Mouse (Mus musculus) colon, adult 2 months (tissue): ENCODE results near the gene Zbtb32. TPM values are rescaled to one million over a fixed set of nuclear protein-coding genes. Genes with fewer than 3 reads are reported as not detected.

ENCODE experiments used
- polyA plus RNA-seq: library from polyadenylated mRNA; depleted of rRNA; stranded (reverse); fragments of >200 nt; gene quantifications from 2 replicates; pipeline ENCODE4 v1.2.3, GENCODE M21; 2012; rRNA removed

The Zbtb32 gene
- 5.3 and 6.6 TPM in 2 replicates for polyA plus RNA-seq

DNA sequence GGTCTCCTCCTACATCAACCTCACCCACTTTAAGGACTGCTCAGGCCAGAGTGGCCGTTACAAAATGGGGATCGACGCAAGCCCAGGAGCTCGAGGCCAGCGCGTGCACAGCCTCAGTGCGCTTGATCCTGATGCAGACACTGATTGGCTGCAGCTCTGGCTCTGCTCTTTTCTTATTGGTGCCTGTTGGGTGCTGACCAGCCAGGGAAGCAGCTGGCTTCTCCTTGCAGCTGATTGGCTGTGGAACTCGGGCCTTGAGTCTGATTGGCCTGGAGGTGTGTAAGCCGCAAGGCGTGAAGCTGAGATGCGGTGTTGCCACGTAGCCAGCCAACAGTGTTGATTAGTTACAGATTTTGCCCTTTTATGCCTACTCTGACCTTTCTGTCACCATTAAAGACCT, at the start of gene Zbtb32:
Gene Zbtb32, minus strand, starts transcription at position 124 of the 400 bp plus-strand sequence.

DNA sequence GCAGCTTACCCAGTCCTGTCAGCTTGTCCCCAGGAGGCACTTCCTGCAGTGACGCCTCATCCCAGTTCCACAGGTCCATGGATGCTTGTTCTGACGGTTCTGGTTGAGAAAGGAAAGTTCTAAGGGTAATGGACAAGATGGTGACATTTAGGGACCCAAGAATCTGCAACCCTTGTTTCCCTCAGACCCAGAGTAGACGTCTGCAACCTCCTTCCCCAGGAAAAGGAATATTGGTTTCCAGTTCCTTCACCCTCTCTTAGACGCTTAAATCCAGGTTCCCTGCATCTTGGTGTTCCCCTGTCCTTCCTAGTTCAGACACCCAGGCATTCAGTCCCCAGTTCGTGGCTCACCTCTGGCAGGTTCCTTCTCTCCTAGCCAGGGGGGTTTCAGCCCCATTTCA, 37.0 kb upstream of the Zbtb32 start, which contains the start of gene Etv2:
Gene Etv2, minus strand, starts transcription at position 101 of the 400 bp plus-strand sequence.

DNA sequence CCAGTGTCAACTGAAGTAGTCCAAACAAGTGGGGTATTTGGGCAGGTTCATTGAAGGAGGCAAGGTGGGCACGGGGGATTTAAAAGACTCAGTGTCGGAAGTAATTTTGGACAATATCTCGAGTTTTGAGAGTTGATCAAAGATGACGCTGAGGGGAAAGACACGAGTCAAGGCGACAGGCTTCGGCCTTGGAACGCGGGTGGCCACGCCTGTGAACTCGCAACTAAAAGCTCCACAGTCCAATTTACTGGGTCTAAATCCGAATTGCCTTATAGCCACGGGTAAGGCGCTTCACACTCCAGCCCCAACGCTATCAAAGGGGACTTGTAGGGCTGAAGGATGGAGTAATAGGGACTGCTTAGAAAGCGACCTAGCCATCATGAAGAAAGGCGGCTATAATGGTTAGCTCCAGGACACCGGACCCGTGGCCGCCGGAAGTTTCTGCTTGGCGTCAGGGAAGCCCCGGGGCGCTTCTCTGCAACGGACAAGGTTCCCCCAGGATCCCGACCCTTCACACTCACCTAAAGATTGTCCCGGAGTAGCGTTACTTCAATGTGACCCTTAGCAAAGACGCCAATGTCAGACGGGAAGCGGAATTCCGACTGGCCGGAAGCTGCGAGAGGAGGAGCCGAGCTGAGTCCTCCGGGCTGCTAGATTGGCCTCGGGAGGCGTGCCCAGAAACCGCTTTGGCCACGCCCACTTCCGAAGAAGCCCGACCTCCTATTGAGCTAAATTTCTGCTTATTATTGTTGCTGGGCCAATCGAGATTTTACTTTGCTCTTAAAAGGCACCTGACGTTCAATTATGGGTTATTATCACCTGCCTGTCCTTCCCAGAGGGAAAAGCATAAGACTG, 27.0 kb upstream of the Zbtb32 start, which contains the start of gene Cox6b1:
Gene Cox6b1, minus strand, starts transcription at position 622 of the 855 bp plus-strand sequence.

DNA sequence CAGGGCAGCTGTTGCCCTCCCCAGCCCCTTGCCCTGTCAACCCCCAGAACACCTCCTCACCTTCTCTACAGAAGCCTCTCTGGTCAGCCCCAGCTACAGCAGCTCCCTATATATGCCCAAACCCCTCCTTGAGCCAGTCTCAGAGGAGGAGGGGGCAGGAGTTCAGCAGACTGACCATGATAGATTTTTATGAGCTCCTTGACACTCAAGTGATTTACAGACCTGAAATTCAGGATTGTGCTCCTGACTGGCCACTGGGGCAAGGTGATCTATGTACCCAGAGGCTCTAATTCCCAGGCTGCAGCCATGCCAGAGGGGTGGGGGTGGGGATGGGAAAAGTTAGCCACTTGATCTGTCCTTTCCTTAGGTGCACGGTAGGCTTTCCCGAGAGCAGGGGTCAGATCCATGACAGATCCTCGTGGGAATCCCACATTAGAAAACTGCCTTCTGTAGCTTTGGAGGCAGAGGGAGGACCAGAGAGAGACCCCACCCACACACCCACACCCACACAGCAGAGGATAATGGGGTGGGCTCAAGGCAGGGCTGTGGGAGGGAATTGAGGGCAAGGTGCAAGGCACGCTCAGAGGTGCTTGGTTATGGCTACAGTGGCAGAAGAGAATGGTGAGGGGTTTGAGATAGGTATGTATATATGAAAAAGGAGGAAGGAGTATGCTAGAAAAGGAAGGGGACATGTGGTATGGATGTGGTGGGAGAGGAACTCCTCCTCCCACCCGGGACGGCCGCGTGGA, 14.1 kb upstream of the Zbtb32 start, which contains the start of gene Upk1a:
Gene Upk1a, minus strand, starts transcription at position 194 of the 749 bp plus-strand sequence.

DNA sequence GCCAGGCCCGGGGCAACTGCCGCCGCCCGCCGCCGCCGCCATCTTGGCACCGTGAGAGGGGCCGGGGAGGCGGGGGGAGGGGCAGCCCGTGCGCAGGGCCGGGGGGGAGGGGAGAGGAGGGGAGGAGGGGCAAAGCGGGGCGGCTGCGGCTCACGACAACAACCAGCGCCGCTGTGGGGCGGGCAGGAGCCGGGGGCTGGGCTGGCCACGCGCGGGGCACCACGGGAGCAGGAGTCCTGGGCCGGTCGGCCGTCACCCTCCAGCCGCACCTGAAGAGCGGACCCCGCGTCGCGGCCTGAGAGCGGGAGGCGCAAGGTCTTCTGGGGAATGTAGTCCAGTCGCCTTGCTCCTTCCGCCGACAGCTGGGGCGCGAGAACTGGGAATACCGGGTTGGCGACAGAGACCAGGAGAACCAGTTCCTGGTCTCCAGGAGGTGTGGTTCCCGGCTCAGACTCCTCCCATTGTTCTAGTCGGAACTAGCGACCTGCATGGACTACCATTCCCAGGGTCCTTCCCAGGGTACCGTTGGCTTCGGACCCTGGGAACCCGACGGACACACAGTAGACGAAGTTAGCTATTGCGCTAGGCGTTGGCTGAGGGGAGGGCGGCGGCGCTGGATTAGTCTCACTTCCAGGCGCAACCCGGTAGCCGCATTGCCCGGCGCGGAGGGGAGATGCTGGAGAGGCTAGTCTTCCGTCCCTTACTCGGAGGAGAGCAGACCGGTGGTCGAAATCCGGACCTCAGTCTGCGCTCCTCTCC, 9.9 kb downstream of the Zbtb32 start, which contains the start of gene Kmt2b:
Gene Kmt2b, minus strand, starts transcription at position 51 of the 759 bp plus-strand sequence.

DNA sequence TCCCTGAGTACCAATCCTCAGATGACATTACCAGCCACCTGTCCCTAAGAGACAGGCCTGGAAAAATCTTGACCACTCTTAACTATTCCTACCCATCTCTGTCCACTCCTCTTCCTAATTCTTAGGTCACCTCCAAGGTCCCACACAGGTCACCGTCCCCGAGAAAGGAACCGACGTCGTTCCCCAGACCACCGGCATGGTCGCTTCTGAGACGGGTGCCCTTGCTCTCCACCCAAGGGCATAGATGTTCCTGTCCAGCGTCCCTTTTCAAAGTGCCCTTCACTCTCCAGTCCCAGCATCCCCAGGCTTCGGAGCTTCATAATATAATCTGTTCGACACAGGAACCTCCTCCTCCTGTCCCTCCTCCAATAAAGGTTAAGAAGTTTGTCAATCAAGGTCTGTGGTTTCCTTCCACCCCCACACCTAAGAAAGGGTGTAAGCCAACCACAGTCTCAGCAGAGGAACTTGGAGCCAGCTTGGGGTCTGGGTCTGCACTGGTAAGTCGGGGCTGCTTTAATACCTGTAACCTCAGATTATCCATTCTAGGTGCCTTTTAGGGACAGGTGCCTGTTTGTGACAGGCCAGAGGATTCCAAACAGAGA, 33.6 kb downstream of the Zbtb32 start, which contains the start of gene Igflr1:
Gene Igflr1, plus strand, starts transcription at position 458 of the 602 bp plus-strand sequence.

DNA sequence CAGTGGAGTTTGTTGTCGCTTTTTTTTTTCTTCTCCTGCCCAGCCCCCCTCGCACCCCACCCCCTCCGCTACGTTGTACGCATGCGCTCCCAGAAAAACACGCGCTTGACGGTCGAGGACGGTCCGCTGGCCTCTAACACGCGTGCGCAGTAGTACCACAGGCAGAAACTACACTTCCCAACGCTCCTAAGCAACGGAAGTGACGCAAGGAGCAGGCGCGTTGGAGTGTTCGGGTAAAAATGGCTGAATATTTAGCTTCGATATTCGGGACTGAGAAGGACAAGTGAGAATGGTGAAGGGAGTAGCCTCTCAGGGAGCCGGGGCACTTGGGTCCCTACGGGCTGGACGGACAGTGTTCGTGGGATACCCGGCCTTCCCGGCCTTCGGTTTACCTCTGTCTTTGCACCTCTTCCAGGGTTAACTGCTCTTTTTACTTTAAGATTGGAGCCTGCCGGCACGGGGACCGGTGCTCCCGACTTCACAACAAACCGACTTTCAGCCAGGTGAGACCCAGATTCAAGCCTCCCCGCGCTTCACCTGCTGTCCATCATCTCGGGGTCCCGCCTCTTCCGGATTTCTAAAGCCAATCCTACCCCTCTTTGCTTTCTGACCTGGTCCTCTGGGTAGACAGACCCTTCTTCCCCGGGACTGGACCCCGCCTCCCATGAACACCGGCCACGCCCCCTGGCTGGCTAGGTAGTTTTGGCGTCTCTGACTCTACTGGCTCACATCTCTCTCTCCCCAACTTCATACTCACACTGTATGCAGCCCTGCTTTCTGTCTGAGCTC, 35.4 kb downstream of the Zbtb32 start, which contains the start of the genes U2af1l4, Gm49396 and Psenen:
Gene U2af1l4, plus strand, starts transcription at position 185 of the 789 bp plus-strand sequence.
Gene Gm49396, plus strand, starts transcription at position 228 of the 789 bp plus-strand sequence.
Gene Psenen, minus strand, starts transcription at position 511 of the 789 bp plus-strand sequence.

DNA sequence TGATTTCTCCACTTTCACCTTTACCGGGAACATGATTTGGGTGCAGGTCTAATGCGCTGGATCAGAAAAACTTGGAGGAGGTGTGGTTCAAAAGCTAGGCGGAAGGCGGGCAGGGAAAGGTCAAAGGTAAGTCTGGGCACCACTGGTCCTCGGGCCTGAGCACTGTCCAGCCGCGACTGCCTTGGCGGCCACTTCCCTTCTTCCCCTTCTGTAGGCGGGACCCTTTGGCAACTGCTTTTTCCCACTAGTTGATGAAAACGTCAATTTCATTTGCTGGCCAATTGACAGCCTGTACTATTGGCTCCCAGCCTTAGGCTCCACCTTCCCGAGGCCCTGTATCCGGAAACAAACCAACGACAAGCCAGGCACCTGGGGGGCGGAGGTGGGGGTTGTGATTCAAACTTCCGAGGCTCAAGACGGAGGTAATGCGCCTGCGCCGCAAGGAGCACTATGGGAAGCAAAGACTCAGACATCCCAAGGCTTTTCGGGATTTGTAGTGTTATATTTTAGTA, 39.2 kb downstream of the Zbtb32 start, which contains the start of gene Lin37:
Gene Lin37, minus strand, starts transcription at position 396 of the 512 bp plus-strand sequence.

DNA sequence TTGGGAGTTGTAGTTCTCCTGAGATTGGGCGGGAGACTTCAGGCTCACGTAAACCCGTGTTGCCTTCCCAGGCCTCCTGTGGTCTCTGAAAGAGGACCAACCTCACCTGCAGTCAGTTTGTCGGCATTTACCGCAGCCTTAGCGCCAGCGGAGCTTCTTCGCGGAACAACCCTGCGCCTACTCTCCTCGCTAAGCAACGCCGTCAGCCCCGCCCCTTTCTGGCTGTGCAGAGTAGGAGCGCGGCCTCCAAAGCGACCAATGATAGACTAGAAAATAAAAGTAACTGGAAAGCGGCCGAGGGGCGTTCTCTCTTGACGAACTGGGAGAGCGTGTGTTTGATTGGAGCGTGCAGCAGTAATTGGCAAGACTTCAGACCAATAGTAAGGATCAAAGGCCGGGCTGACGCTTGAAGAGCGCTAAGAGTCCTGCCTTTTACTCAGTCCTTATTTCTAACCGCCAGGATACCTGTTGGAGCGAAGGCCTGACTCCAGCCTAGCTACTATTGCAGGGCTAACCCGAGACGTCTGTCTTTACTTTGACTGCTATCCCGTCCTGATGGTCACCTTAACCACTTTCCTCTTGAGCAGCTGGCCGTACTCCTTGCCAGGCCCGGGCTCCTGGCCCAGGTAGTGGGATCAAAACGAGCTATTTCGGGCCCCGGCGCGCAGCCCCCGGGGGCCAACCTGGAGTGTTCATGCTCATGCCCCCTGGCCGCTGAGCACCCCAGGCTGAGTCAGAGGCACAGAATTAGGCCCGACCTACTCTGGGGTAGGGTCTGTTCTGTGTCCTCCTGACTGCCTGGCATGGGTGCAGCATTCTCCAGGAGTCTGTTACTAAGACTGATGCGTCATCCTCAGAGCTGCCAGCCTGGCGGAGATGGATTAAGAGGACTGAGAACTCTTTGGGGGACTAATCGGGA, 46.3 kb downstream of the Zbtb32 start, which contains the start of the genes Hspb6 and Proser3:
Gene Hspb6, plus strand, starts transcription at position 77 of the 919 bp plus-strand sequence.
Gene Proser3, minus strand, starts transcription at position 198 of the 919 bp plus-strand sequence.

Other genes with a start within 250 kb of the Zbtb32 start
- 25.6 and 26.3 TPM in 2 replicates for gene Lrfn3, start 236.1 kb downstream of the Zbtb32 start, polyA plus RNA-seq
- gene Tyrobp, start 185.1 kb downstream of the Zbtb32 start, polyA plus RNA-seq, result 54.3 and 84.5 TPM in 2 replicates
- gene Hcst, start 179.1 kb downstream of the Zbtb32 start, polyA plus RNA-seq, result 12.2 and 17.0 TPM in 2 replicates
- 7.8 and 8.1 TPM in 2 replicates for gene Nfkbid, start 177.2 kb downstream of the Zbtb32 start, polyA plus RNA-seq
- gene Aplp1, start 153.4 kb downstream of the Zbtb32 start, polyA plus RNA-seq, result 49.6 and 52.2 TPM in 2 replicates
- 0.35 and 0.52 TPM in 2 replicates for gene Kirrel2, start 141.2 kb downstream of the Zbtb32 start, polyA plus RNA-seq
- 0.03 and 0.80 TPM in 2 replicates for gene Nphs1, start 140.6 kb downstream of the Zbtb32 start, polyA plus RNA-seq
- not detected in 2 replicates for gene Prodh2, start 105.3 kb downstream of the Zbtb32 start, polyA plus RNA-seq
- 17.3 and 18.3 TPM in 2 replicates for gene Arhgap33, start 63.8 kb downstream of the Zbtb32 start, polyA plus RNA-seq
- 80.2 and 99.4 TPM in 2 replicates for gene Hspb6, start 46.7 kb downstream of the Zbtb32 start, polyA plus RNA-seq
- gene Proser3, start 46.6 kb downstream of the Zbtb32 start, polyA plus RNA-seq, result 8.5 TPM in 2 replicates
- gene Lin37, start 39.1 kb downstream of the Zbtb32 start, polyA plus RNA-seq, result 32.0 and 32.4 TPM in 2 replicates
- gene U2af1l4, start 35.6 kb downstream of the Zbtb32 start, polyA plus RNA-seq, result 40.8 and 56.2 TPM in 2 replicates
- gene Gm49396, start 35.6 kb downstream of the Zbtb32 start, polyA plus RNA-seq, result 1.2 and 1.4 TPM in 2 replicates
- gene Psenen, start 35.3 kb downstream of the Zbtb32 start, polyA plus RNA-seq, result 109 and 156 TPM in 2 replicates
- 7.7 and 8.8 TPM in 2 replicates for gene Igflr1, start 33.5 kb downstream of the Zbtb32 start, polyA plus RNA-seq
- gene Kmt2b, start 10.2 kb downstream of the Zbtb32 start, polyA plus RNA-seq, result 46.0 and 47.1 TPM in 2 replicates
- 24.9 and 37.7 TPM in 2 replicates for gene Upk1a, start 13.9 kb upstream of the Zbtb32 start, polyA plus RNA-seq
- 423 and 473 TPM in 2 replicates for gene Cox6b1, start 27.2 kb upstream of the Zbtb32 start, polyA plus RNA-seq
- gene Etv2, start 36.9 kb upstream of the Zbtb32 start, polyA plus RNA-seq, result not detected in 2 replicates
- 82.7 and 93.1 TPM in 2 replicates for gene Rbm42, start 51.4 kb upstream of the Zbtb32 start, polyA plus RNA-seq
- 7.2 and 8.7 TPM in 2 replicates for gene Haus5, start 66.1 kb upstream of the Zbtb32 start, polyA plus RNA-seq
- gene Pmis2, start 72.7 kb upstream of the Zbtb32 start, polyA plus RNA-seq, result not detected in 2 replicates
- 0.91 and 1.2 TPM in 2 replicates for gene 2200002J24Rik, start 100.0 kb upstream of the Zbtb32 start, polyA plus RNA-seq
- 0.51 and 0.90 TPM in 2 replicates for gene Atp4a, start 113.3 kb upstream of the Zbtb32 start, polyA plus RNA-seq
- 158 and 172 TPM in 2 replicates for gene Tmem147, start 130.6 kb upstream of the Zbtb32 start, polyA plus RNA-seq
- gene Gapdhs, start 144.8 kb upstream of the Zbtb32 start, polyA plus RNA-seq, result not detected in 2 replicates
- 1.2 and 1.8 TPM in 2 replicates for gene Sbsn, start 152.6 kb upstream of the Zbtb32 start, polyA plus RNA-seq
- 3.6 and 5.1 TPM in 2 replicates for gene Dmkn, start 164.8 kb upstream of the Zbtb32 start, polyA plus RNA-seq
- not detected in 2 replicates for gene Krtdap, start 189.0 kb upstream of the Zbtb32 start, polyA plus RNA-seq
- gene Ffar2, start 224.9 kb upstream of the Zbtb32 start, polyA plus RNA-seq, result 65.9 and 69.4 TPM in 2 replicates